Mouse (Mus musculus) lung, postnatal 0 days (tissue): ENCODE data around the gene Dab2ip.

ENCODE experiments used
- CTCF ChIP-seq: IDR thresholded peaks from 2 replicates; pipeline ENCODE4 v1.5.1; 2016; ENCODE audit warnings: antibody characterized with exemption, mild to moderate bottlenecking
- EP300 ChIP-seq: IDR thresholded peaks from 2 replicates; pipeline ENCODE4 v1.6.1; 2016; ENCODE audit warnings: antibody characterized with exemption, mild to moderate bottlenecking, control low read depth

DNA sequence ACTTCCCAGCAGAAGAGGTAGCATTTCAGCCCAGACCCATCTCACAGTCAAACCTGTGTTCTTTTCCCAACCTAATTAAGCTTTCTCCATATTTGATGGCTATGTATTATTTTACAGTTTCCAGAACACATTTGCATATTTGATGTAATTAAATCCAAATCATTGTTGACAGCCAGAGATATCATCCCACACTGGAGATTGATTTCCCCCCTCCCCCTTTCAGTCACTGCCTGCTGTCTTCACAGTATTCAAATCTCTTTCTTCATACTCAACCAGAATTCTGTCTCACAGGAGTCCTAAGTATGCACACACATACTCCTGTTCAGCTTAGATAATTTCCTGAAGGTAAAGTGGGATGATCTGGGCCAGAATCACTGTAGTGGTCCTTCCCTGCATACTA lies 202.8 kb downstream of the Dab2ip start:
- TF ChIP-seq EP300 (no peak), CTCF (no peak)
